Mouse (Mus musculus): Measurements from ENCODE around the gene Tcam1.

DNA sequence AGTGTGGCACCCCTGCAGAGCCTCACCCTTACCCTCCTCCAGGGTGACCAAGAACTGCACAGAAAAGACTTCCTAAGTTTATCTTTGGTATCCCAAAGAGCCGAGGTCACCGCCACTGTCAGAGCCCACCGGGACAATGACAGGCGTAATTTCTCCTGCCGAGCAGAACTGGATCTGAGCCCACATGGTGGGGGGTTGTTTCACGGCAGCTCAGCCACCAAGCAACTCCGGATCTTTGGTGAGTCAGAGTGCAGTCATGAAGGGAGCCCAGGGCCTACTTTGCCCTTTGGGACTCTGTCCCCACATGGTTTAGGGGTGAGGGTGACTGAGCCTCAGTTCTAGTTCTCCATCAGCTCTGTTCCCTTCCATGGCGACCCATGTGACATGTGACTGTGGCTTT is 7.7 kb downstream of the Tcam1 start:
- TF ChIP-seq POLR2A (IDR thresholded peaks at IDR 0.05; ENCODE audit: low read depth, low read length) (no peak), CTCF (IDR thresholded peaks at IDR 0.05; ENCODE audit: extremely low read depth, insufficient read length, insufficient replicate concordance, low read depth, low read length) (no peak)

Data from small intestine, adult 2 months (tissue).